Mouse (Mus musculus) embryonic fibroblast, embryonic 13.5 days (primary cell): ENCODE measurements at regions not wholly inside any gene's neighbourhood (a gene's known extent, or its start where the extent isn't known, plus 50 kb on each side); places are given as distances from the start of the nearest gene placed in this dataset.

ENCODE experiments used
- CTCF ChIP-seq: IDR thresholded peaks from 2 replicates; pipeline ENCODE4 v1.5.1; 2011; ENCODE audit warnings: mild to moderate bottlenecking, control low read depth, low read length, moderate library complexity, borderline replicate concordance; ENCODE audit not compliant: insufficient read depth
- POLR2A ChIP-seq: IDR thresholded peaks from 2 replicates; pipeline ENCODE4 v1.6.1; 2011; ENCODE audit warnings: low read depth, mild to moderate bottlenecking, control low read depth, low read length, moderate library complexity

- TF ChIP-seq CTCF = no peak
- TF ChIP-seq POLR2A = no peak
These were observed 56.9 kb upstream of the Dnajc19 start for GRCm38 (mm10) chr3:34137984-34138383.
